Mouse (Mus musculus) mammary gland, adult 2 months (tissue): ENCODE measurements around the gene Cphx2. TPM values are rescaled to one million over a fixed set of nuclear protein-coding genes. Genes with fewer than 3 reads are reported as not detected.

Experiments
- polyA plus RNA-seq: library from polyadenylated mRNA; depleted of rRNA; stranded (reverse); fragments of >200 nt; gene quantifications from 2 replicates; pipeline ENCODE4 v1.2.3, GENCODE M21; 2012; ENCODE audit warnings: low replicate concordance; rRNA removed

The Cphx2 gene
- polyA plus RNA-seq, result not detected in 2 replicates

DNA sequence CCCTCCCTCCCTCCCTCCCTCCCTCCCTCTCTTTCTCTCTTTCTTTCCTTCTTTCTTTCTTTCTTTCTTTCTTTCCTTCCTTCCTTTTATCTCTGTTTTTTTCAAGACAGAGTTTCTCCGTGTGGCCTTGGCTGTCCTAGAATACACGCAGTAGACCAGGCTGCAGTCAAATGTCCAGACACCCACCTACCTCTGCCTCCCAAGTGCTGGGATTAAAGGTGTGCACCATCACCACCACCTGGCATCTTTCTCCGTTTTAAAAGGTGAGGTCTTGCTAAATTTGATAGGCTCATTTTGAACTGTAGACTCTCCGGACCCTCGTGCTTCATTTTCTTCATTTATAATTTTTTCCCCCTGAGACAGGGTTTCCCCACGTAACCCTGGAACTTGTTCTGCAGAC lies at the start of gene Cphx2:
Gene Cphx2, plus strand, starts transcription at position 301 of the 400 bp plus-strand sequence.

DNA sequence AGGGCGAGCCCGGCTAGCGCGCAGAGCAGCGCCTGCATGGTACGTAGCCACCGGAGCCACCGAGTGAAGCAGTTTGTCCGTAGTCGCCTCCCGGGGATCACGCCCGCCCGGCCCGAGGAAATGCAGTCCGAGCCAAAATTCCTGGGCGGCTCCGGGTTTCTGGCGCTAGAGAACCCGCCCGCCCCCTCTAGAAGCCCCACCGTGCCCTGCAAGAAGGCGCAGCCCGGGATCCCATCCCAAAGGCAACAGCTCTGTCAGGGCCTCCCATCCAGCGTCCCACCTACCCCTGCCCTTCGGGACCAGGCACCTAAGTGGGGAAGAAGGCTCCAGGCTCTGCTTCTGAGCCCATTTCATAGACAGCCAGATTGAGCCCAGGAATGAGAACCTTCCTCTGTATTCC lies 38.7 kb upstream of the Cphx2 start, which contains the start of gene Gm9780:
Gene Gm9780, minus strand, starts transcription at position 101 of the 400 bp plus-strand sequence.

DNA sequence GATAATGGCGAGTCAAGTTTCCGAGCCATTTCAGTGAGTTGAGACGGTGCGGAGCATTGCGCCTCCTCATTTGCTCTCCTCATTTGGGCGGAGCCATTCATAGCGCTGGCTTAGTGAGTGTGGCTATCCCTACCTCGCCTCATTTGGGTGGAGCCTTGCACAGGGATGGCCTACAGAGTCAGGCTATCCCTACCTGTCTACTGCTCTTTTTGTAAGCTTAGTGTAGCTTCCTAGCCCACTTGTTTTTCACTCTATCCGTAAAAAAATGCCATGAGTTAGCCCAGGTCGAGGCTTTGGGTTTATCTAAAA lies 14.0 kb upstream of the Cphx2 start, which contains the start of gene Tmem254c:
Gene Tmem254c, minus strand, starts transcription at position 31 of the 309 bp plus-strand sequence.

DNA sequence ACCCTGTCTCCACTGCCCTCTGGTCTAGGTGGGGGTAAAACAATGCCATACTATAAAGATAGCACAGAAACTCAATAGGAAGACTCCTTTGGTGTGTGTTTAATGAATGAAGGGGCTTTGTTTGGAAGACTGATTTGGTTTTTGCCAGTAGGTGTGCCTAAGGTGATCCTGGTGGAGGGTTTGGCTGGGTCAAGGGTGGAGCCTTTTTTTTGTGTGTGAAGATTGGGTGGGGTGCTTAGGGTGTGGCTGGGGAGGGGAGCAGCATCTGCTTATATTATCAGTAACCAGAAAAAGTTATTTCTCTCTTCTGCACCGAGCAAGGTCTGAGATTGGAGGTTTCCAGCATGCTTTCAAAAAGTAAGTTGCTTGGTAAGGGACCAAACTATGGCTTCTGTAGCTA lies 681 bp downstream of the Cphx2 start, which contains the start of gene Cphx3:
Gene Cphx3, plus strand, starts transcription at position 301 of the 400 bp plus-strand sequence.

DNA sequence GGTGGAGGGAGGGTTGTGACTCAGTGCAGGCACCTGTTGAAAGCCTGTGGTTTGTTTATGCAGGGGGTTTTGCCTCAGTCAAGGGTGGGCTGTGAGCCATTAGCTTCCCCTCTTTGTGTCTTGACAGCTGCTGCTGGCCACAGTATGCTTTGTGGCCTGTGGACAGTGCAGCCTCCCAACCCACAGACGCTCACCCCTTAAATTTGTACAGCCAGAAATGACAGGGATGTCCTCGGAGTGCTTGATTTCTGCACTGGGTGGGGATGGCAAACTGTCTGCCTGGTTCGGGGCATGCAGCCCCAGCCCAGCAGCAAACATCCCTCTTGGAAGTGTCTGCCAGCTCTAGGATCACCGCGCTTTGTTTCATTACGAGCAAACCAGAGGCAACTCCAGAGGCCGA lies 36.8 kb downstream of the Cphx2 start, which contains the start of gene Duxbl2:
Gene Duxbl2, plus strand, starts transcription at position 200 of the 400 bp plus-strand sequence.

Other genes starting within 250 kb of the Cphx2 start
- gene Anxa11, start 239.4 kb upstream of the Cphx2 start, polyA plus RNA-seq, result 70.0 and 89.4 TPM in 2 replicates
- gene Plac9a, start 178.4 kb upstream of the Cphx2 start, polyA plus RNA-seq, result 3.0 and 4.8 TPM in 2 replicates
- gene Tmem254a, start 153.8 kb upstream of the Cphx2 start, polyA plus RNA-seq, result 4.3 and 11.9 TPM in 2 replicates
- not detected in 2 replicates for gene Cphx1, start 143.2 kb upstream of the Cphx2 start, polyA plus RNA-seq
- 0.63 and 1.7 TPM in 2 replicates for gene Duxbl1, start 102.9 kb upstream of the Cphx2 start, polyA plus RNA-seq
- 259 and 584 TPM in 2 replicates for gene Gm9780, start 38.8 kb upstream of the Cphx2 start, polyA plus RNA-seq
- 34.8 and 36.1 TPM in 2 replicates for gene Tmem254c, start 14.2 kb upstream of the Cphx2 start, polyA plus RNA-seq
- gene Cphx3, start 781 bp downstream of the Cphx2 start, polyA plus RNA-seq, result not detected in 2 replicates
- gene Duxbl2, start 36.8 kb downstream of the Cphx2 start, polyA plus RNA-seq, result 0.56 and 0.95 TPM in 2 replicates
- 67.8 and 108 TPM in 2 replicates for gene Plac9b, start 101.0 kb downstream of the Cphx2 start, polyA plus RNA-seq
- 24.1 and 31.0 TPM in 2 replicates for gene Tmem254b, start 125.5 kb downstream of the Cphx2 start, polyA plus RNA-seq
- gene Duxbl3, start 176.4 kb downstream of the Cphx2 start, polyA plus RNA-seq, result 0.30 and 0.56 TPM in 2 replicates